Mouse (Mus musculus): ENCODE results near the gene Tex19.1.

Gene Tex19.1

DNA sequence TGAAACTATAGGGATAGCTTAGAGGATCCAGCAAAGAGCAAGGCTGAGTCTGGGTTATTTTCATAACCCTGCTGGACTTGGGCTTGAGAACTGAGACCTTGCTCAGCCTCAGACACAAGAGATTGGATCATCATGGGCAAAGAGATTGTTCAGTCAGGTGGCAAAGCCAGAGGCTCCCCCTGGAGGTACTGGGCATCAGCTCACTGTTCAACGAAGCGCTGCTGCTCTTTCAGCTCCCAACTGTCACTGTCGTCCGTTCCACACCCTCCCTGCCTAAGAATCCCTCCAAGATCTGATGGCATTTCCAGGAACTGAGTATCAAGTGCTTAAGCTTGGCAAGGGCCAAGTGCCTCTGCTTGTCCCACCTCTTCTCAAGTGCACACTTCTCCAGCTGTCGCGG, 7.2 kb upstream of the Tex19.1 start:
- in situ Hi-C loops (cut with MboI, MseI) = no loop called here

DNA sequence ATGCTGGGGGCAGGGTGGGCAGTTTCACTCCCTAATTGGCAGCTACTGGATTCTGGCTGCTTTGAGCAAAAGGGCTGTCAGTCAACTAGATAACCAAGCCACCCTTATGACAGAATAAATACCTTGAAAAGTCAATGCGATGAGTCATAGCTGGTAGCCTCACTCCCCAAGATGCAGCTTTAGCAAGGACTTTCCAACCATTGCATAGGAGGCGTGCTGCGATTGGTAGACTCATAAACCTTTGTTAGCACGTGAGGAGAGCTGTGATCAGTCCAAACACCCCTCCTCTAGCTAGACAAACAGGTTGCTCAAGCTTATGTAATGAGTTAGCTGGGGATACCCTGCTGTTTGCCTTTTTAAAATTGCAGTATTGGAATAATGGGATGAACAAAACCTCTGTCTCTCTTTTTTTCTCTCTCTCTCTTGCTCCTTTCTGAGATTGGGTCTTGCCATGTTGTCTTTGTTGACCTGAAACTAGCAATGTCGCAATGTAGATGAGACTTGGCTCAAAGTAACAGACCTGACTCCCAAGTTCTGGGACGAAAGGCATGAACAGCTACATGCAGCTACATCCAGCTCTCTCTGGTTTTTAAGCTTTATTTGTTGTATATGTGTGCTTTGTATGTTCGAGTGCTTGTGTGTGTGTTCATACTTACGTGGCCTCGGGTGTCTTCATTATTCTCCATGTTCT, 2.5 kb upstream of the Tex19.1 start:
- in situ Hi-C loops (cut with MboI, MseI) = loop anchor here (5.0 kb wide), 1 partner anchor 59 kb away; the partner anchor contains the start of genes Hexdc and Ogfod3

DNA sequence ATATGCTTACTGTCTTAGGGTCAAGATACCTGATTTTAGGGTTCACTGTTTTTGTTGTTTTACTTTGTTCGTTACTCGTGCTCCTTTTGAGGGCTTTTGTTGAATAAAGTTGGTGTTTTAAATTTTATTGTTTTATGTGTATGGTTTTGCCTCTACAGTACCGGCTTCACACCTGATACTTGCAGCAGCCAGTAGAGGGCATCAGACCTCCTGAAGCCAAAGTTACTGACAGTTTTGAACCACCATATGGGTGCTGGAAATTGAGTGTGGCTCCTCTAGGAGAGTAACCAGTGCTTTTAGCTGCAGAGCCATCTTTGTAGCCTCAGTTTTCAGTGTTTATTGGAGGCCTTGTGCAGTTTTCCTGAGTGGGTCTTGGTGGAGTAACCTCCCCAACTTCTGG, 2.2 kb downstream of the Tex19.1 start:
- in situ Hi-C loops (cut with MboI, MseI) = no loop called here

DNA sequence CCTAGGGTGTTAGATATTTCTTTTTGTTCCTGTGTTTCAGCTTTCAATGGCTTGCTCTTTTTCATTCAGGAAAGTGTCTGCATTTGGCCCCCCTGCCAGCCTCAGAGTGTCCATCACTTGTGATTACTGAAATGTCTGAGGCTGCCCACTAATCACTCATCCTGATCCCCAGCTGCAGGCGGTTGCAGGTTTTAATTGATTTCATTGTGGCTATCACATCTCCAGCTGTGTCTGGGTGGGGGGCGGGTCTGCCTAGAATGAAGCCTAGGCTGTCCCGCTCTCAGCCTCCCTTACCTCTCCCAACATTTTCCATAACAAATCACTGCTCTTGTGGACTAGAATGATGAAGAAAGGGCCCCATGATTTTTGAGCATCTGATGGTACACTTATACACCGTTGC, 8.3 kb downstream of the Tex19.1 start:
- in situ Hi-C loops (cut with MboI, MseI) = no loop called here

DNA sequence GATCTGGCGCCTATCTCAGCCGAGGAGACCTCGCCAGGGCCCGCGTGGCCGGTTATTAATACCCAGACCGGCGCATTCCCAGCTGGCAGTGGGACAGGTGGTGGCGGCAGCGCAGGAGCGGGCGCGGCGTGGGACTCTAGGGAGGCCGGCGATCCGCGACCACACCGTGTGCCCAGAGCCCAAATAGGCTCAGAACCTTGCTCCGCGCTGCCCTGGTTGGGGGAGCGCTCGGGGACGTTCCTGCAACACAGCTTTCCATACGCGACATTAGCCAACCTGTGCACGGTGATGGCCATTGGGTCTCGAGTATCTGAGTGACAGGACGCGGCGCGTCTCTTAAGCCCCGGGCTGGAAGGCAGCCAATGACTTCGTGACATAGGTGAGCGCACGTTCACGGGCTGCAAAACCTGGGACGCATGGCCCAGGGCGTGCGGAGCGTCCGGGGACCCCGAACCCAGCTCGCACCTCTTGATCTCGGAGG, 10.5 kb downstream of the Tex19.1 start:
- in situ Hi-C loops (cut with MboI, MseI) = no loop called here

DNA sequence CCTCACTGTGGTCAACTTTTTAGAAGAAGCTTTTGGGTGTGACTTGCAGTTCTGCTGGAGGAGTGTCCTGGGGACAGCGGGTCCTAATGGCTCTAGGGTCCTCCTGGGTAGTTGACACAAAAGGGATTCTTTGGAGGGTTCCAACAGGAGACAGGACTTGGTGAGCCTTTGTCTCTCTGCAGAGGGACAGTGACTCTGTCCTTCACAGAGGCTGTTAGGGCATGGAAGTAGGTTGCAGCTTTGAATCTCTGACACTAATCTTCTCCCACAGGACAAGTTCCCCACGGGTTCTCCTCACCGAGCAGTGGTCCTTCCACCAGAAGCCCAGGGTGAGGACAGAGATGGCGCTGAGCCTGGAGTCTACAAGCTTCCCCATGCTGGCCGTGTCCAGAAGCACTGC, 14.0 kb downstream of the Tex19.1 start, which contains the start of gene Uts2r:
Gene Uts2r (plus strand): TSS at position 301 of the 400 bp plus-strand sequence.
- in situ Hi-C loops (cut with MboI, MseI) = no loop called here

DNA sequence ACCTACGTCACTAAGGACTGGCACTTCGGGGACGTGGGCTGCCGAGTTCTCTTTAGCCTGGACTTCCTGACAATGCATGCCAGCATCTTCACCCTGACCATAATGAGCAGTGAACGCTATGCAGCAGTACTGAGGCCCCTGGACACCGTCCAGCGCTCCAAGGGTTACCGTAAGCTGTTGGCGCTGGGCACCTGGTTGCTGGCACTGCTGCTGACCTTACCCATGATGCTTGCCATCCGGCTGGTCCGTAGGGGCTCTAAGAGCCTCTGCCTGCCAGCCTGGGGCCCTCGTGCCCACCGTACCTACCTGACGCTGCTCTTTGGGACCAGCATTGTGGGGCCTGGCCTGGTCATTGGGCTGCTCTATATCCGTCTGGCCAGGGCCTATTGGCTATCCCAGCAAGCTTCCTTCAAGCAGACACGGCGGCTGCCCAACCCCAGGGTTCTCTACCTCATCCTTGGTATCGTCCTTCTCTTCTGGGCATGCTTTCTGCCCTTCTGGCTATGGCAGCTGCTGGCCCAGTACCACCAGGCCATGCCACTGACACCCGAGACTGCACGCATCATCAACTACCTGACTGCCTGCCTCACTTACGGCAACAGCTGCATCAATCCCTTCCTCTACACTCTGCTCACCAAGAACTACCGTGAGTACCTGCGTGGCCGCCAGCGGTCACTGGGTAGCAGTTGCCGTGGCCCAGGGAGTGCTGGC, 14.8 kb downstream of the Tex19.1 start:
- in situ Hi-C loops (cut with MboI, MseI) = no loop called here

DNA sequence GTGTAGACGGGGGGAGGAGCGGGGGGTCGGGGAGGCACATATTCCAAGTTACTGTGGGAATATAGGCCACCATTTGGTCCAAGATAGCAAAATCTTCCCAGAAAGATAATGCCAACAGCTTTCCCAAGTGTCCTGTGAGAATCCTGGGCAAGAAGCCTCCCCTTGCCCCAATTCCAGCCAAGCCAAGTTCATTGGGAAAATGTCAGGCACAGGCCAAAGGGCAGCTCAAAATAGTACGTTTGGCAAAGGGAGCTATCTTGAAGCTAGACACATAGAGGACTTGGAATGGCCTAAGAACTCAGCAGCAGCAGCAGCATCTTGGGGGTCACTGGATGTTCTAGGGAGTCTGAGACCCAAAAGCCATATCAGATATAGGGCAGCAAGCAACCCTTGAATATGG, 17.8 kb downstream of the Tex19.1 start:
- in situ Hi-C loops (cut with MboI, MseI) = no loop called here

DNA sequence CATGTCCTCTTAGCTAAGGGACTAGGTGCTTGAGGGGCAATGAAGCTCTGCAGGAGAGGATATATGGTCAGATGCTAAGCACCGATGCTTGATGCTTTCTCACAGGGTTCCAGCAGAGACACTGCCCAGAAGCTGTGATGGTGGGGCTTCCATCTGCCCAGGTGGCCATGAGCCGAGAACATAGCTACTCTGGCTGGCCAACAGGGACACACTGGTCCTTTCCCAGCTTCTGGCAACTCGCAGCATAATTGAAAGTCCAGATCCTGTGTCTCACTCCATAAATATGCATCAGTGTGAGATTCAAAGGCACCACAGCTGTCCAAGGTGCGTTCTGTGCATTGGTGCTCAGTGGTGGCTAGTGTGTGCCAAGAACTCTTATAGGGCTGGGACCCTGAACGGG, 27.3 kb downstream of the Tex19.1 start:
- in situ Hi-C loops (cut with MboI, MseI) = no loop called here

DNA sequence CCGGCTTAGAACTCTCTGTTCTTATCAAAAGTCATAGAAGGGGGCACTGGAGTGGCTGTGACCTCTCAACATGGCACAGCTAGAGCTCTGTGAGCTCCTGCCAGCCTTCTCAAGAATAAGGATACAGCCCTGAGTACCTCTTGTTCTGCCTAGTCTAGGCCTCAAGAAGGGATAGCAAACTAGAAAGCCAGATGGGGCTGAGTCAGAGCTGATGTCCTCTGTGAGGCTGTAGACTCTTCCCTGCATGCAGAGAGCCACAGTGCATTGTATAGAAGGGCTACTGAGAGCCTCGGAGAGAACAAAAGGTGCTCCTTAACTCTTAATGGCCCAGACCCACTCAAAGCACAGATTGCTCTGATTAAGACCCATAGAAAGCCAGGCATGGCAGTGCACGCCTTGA, 28.3 kb downstream of the Tex19.1 start:
- in situ Hi-C loops (cut with MboI, MseI) = no loop called here

DNA sequence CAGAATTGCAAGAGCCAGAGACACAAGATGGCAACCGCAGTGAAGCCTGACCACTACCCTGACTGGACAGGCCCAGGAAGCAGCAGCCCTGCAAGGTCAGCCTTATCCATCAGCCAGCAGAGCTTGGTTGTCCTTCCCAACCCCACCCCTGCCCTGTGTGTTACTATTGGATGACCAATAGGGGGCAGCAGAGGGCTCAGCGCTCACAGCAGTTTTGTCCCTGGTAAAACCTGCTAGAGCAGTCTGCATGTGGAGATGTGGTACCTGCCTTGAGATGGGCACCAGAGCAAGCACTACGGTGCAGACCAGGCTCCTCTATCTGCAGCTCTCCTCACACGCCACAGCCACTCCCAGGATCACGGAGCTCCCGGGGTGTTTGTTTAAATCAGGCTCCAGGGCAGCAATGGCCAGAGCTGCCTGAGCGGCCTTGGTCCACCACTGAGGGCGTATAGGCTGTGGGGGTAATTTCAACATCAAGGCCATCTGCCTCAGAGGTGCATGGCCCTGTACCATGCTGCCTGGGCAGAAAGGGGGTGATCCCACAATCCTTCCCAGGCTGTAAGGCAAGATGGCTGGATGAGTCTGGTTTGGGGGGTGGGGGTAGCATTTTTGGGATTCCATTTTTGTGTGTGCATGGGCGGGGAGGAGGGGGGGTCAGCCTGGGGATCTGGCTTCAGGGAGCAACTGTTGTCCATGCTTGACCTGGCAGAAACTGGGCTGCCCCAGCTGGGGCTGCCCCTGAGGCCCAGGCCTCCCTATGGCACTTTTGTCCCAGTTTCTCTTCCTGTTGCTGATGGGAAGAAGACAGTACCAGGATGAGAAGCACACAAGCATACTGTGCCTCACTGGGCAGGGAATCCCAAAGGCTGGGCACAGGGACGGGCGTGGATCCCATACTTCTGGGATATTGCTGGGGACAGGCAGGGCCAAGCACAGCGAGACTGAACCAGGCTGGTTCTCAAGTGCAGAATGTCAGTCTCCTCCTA, 30.6 kb downstream of the Tex19.1 start:
- in situ Hi-C loops (cut with MboI, MseI) = no loop called here

DNA sequence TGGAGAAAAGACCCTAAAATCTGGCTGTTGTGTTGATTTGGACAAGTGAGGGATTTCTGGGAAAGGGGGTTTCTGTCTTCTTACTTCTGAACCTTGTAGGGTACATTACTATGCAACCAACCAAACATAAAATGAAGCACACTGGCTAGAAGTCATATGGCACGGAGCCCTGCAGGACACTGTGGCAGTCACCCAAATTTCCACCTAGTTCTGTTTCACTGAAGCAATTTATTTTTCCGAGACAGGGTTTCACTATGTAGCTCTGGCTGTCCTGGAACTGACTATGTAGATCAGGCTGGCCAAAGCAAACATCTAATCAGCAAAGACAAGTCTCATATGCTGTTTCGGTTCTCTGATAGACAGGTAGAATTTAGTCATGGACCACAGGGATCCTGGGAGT, 43.7 kb downstream of the Tex19.1 start:
- in situ Hi-C loops (cut with MboI, MseI) = loop anchor here (10.0 kb wide), 1 partner anchor 615 kb away; no protein-coding TSS in a partner anchor

DNA sequence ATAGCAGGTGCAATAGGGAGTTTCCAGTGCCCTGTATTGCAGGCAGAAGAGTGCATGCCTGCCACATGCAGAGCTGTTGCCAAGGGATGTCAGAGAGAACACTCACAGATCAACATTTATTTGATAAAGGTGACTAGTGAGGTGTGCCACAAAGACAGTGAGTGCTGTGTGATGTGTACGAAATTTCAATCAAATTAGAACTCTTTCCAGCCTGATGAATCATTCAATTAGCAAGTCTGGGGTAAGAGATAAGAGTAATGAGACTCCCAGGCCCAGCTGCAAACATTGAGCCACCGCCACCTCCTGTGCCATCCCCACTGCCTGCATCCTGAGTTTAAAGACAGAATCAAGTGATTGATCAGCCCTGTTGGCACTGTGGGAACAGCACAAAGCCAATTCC, 46.8 kb downstream of the Tex19.1 start:
- in situ Hi-C loops (cut with MboI, MseI) = loop anchor here (10.0 kb wide), 1 partner anchor 612 kb away; no protein-coding TSS in a partner anchor

DNA sequence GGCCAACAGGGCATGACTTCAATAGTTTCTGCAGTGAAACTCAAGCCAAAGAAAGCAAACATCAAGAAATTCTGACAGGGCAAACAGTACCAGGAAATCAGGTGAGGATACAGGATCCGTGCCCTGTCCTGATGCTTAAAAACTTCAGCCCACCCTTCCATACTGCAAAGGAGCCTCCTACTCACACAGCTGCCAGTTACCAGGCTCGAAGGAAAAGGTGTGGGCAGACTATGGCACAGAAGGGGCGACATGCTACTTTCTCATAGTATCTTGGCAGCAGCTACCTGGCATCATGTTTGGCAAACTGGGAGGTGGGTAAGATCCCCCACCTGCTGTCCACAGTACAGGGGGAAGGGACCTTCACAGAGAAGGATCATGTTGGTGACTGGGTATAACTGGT, 47.5 kb downstream of the Tex19.1 start:
- in situ Hi-C loops (cut with MboI, MseI) = loop anchor here (10.0 kb wide), 1 partner anchor 611 kb away; no protein-coding TSS in a partner anchor
